Mouse (Mus musculus): ENCODE data around the gene Ahcy.
"Not testable (repeated sequence)": the region's sequence is repeated elsewhere in the genome, so short reads cannot be mapped to it uniquely, and the experiment has no call there.

The Ahcy gene

GRCm38 (mm10) chr2:155019673-155020072 is 54.6 kb downstream of the Ahcy start:
- peak; percentile 70 to 76 for DNase-seq (ENCODE audit: low spot score in 2 of 2)

- DNase-seq (ENCODE audit: low spot score in 2 of 2): peak; percentile 56 to 61
Observed at GRCm38 (mm10) chr2:155018762-155019641, 55.3 kb downstream of the Ahcy start.

- not testable (repeated sequence) for DNase-seq (ENCODE audit: low spot score in 2 of 2)
Observed at GRCm38 (mm10) chr2:155018251-155018755, 56.0 kb downstream of the Ahcy start, which contains the start of gene Gm14226. Gene Gm14226 (plus strand): TSS chr2:155018266.

DNA sequence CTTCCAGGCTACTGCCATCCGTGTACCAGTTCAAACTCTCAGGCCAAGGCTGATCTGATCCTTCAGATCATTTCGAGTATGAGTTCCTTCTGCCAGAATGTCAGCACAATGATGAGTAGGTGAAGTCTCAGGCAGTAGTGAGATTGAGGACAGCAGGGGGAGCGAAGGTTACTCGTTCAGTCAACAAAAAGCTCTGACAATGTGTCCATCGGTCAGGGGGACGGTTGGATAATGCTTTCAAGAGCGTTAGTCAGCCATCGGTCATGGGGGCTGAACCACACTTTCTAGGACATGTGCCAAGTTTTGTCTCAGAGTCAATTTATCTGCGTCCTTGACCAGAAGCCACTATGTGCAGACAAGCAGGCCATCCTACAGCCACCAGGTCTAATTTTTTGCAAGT is 57.5 kb downstream of the Ahcy start:
- DNase-seq (ENCODE audit: low spot score in 2 of 2): not testable (repeated sequence)

GRCm38 (mm10) chr2:155012991-155013390 is 61.3 kb downstream of the Ahcy start:
- DNase-seq (ENCODE audit: low spot score in 2 of 2): no peak

DNA sequence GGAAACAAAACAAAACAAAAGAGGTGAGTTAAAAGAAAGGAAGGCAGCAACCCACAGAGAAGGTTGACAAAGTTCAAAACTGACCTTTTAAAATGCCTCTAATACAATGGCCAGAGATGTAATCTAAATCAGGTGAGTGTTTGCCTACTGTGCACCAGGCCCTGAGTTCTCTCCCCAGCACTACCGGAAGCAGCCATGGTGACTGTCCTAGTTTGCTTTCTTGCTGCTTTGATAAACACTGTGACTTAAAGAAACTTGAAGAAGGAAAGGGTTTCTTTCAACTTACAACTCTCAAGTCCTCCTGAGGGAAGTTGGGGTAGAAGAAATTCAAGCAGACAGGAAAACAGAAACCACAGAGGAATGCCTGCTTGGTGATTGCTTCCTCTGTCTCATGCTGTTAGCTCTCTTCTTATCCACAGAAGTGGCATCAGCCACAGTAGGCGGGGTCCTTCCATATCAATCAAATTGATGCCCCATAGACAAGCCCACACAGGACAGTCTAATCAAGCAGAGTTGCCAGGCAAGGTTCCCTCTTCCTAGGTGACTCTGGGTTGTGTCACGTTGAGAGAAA is 63.1 kb downstream of the Ahcy start:
- DNase-seq (ENCODE audit: low spot score in 2 of 2): no peak

Data from natural killer cell, adult 2 months (primary cell).